Mouse (Mus musculus): Measurements from ENCODE around the gene Cdk10.
"Not testable (repeated sequence)": the region's sequence is repeated elsewhere in the genome, so short reads cannot be mapped to it uniquely, and the experiment has no call there.

The Cdk10 gene

GRCm38 (mm10) chr8:123224278-123225266 lies at the start of gene Cdk10:
TSS of gene Cdk10 (plus strand) at chr8:123224842.
- peak; percentile 96 for DNase-seq (ENCODE audit: low spot score)

GRCm38 (mm10) chr8:123181391-123181790 lies 43.3 kb upstream of the Cdk10 start:
- peak; percentile 4 for DNase-seq (ENCODE audit: low spot score)

- peak; percentile 20 for DNase-seq (ENCODE audit: low spot score)
Measured at GRCm38 (mm10) chr8:123185566-123186409, 38.9 kb upstream of the Cdk10 start, which contains the start of gene Dpep1. TSS of gene Dpep1 (plus strand) at chr8:123186242.

GRCm38 (mm10) chr8:123188006-123188405 lies 36.6 kb upstream of the Cdk10 start:
- no peak for DNase-seq (ENCODE audit: low spot score)

GRCm38 (mm10) chr8:123188841-123189240 lies 35.8 kb upstream of the Cdk10 start:
- no peak for DNase-seq (ENCODE audit: low spot score)

GRCm38 (mm10) chr8:123190678-123191077 lies 34.0 kb upstream of the Cdk10 start:
- peak; percentile 67 for DNase-seq (ENCODE audit: low spot score)

GRCm38 (mm10) chr8:123191908-123192307 lies 32.7 kb upstream of the Cdk10 start:
- DNase-seq (ENCODE audit: low spot score), result no peak

- no peak for DNase-seq (ENCODE audit: low spot score)
Measured at GRCm38 (mm10) chr8:123193771-123194170, 30.9 kb upstream of the Cdk10 start.

- DNase-seq (ENCODE audit: low spot score), result not testable (repeated sequence)
Measured at GRCm38 (mm10) chr8:123197016-123197415, 27.6 kb upstream of the Cdk10 start.

GRCm38 (mm10) chr8:123199864-123200263 lies 24.8 kb upstream of the Cdk10 start:
- DNase-seq (ENCODE audit: low spot score), result no peak

GRCm38 (mm10) chr8:123202288-123202687 lies 22.4 kb upstream of the Cdk10 start:
- peak; percentile 66 for DNase-seq (ENCODE audit: low spot score)

GRCm38 (mm10) chr8:123203571-123203970 lies 21.1 kb upstream of the Cdk10 start:
- DNase-seq (ENCODE audit: low spot score), result no peak

GRCm38 (mm10) chr8:123211876-123212275 lies 12.8 kb upstream of the Cdk10 start:
- no peak for DNase-seq (ENCODE audit: low spot score)

GRCm38 (mm10) chr8:123212321-123213117 lies 12.1 kb upstream of the Cdk10 start, which contains the start of the genes Chmp1a and Spata33:
TSS of gene Chmp1a (minus strand) at chr8:123212763.
TSS of gene Spata33 (plus strand) at chr8:123212832.
- DNase-seq (ENCODE audit: low spot score), result peak; percentile 84

GRCm38 (mm10) chr8:123213118-123213772 lies 11.4 kb upstream of the Cdk10 start:
- DNase-seq (ENCODE audit: low spot score), result no peak

- DNase-seq (ENCODE audit: low spot score), result no peak
Measured at GRCm38 (mm10) chr8:123215430-123215829, 9.2 kb upstream of the Cdk10 start.

- DNase-seq (ENCODE audit: low spot score), result no peak
Measured at GRCm38 (mm10) chr8:123220917-123221316, 3.7 kb upstream of the Cdk10 start.

- no peak for DNase-seq (ENCODE audit: low spot score)
Measured at GRCm38 (mm10) chr8:123228416-123228815, 3.8 kb downstream of the Cdk10 start.

GRCm38 (mm10) chr8:123230326-123230725 lies 5.7 kb downstream of the Cdk10 start:
- DNase-seq (ENCODE audit: low spot score), result not testable (repeated sequence)

GRCm38 (mm10) chr8:123231742-123232141 lies 7.1 kb downstream of the Cdk10 start:
- DNase-seq (ENCODE audit: low spot score), result no peak

- DNase-seq (ENCODE audit: low spot score), result no peak
Measured at GRCm38 (mm10) chr8:123232553-123232952, 7.9 kb downstream of the Cdk10 start.

Data from urinary bladder, postnatal 25 days (tissue).